Mouse (Mus musculus) myocyte (in vitro differentiated cells): ENCODE results near the gene Noxa1.

Source experiments
- CEBPB ChIP-seq: IDR thresholded peaks from 2 replicates; pipeline ENCODE4 v1.6.1; 2011; ENCODE audit warnings: mild to moderate bottlenecking, moderate library complexity; ENCODE audit not compliant: poor library complexity, insufficient read depth, severe bottlenecking
- POLR2A ChIP-seq: IDR thresholded peaks from one replicate; pipeline ENCODE4 v1.6.1; 2011; ENCODE audit warnings: low read depth, mild to moderate bottlenecking, control low read depth, moderate library complexity; ENCODE audit not compliant: insufficient read length

DNA sequence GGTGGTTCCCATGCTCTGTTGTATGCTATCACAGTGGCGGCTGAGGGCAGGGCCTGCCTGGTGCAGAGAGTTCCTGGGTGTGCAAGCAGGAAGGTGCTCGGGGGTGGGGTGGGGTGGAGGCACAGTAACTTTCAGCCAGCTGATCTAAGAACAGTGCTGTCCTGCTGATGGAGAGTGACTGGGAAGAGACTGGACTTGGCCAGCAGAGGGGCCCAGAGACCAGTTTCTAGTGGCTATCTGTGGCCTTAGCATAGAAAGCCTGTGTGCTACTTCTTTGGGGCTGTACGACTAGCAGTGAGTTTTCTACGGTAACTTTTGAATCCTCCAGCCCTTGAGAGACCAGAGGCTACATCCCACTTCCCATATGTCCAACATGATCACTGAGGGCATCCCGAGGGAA is 4.0 kb upstream of the Noxa1 start:
- TF ChIP-seq CEBPB (no peak), POLR2A (no peak)
